Mouse (Mus musculus): ENCODE data around the gene Zfp426. TPM values are rescaled to one million over a fixed set of nuclear protein-coding genes. Genes with fewer than 3 reads are reported as not detected.

Gene Zfp426
- polyA plus RNA-seq, 1 experiment from 2014 or later, result 27.5 TPM

- Histone ChIP-seq H3K4me3 (ENCODE audit: low read depth, low read length) (no peak overlapping the region), H3K4me1 (ENCODE audit: control insufficient read depth, insufficient read depth, low read length) (peaks cover 3% of the 10 kb centered on the region; the same call in 1 of the 2 replicates), H3K36me3 (ENCODE audit: control insufficient read depth, insufficient read depth, low read length) (peaks cover 19% of the 10 kb centered on the region), H3K4me2 (replicated peaks; ENCODE audit: low read depth, low read length) (no peak overlapping the region), H3K27me3 (ENCODE audit: control insufficient read depth, insufficient read depth, low read length) (no peaks in the 10 kb centered on the region), H3K9ac (replicated peaks; ENCODE audit: low read depth, low read length) (no peak overlapping the region), H3K27ac (ENCODE audit: low read length) (no peak overlapping the region), H3K9me3 (ENCODE audit: control insufficient read depth, low read depth, low read length) (no peaks in the 10 kb centered on the region)
- 90% methylated on average over 5 of the region's 5 CpGs for WGBS
- ATAC-seq (ENCODE audit: insufficient number of reproducible peaks, insufficient read depth, low FRiP score, low read depth), result no peak
Observed at GRCm38 (mm10) chr9:20489536-20489935, 3.0 kb downstream of the Zfp426 start.

GRCm38 (mm10) chr9:20479396-20479795 is 13.2 kb downstream of the Zfp426 start:
- H3K27me3 ChIP-seq (ENCODE audit: control insufficient read depth, insufficient read depth, low read length), result no peaks in the 10 kb centered on the region
- H3K36me3 ChIP-seq (ENCODE audit: control insufficient read depth, insufficient read depth, low read length), result peaks cover 38% of the 10 kb centered on the region
- no peaks in the 10 kb centered on the region for H3K9me3 ChIP-seq (ENCODE audit: control insufficient read depth, low read depth, low read length)
- H3K4me3 ChIP-seq (ENCODE audit: low read depth, low read length), result no peak overlapping the region
- H3K4me1 ChIP-seq (ENCODE audit: control insufficient read depth, insufficient read depth, low read length), result no peaks in the 10 kb centered on the region
- 92% methylated on average over 5 of the region's 5 CpGs for WGBS
- no peak overlapping the region for H3K9ac ChIP-seq (replicated peaks; ENCODE audit: low read depth, low read length)
- no peak overlapping the region for H3K27ac ChIP-seq (ENCODE audit: low read length)
- H3K4me2 ChIP-seq (replicated peaks; ENCODE audit: low read depth, low read length), result no peak overlapping the region
- ATAC-seq (ENCODE audit: insufficient number of reproducible peaks, insufficient read depth, low FRiP score, low read depth), result no peak

DNA sequence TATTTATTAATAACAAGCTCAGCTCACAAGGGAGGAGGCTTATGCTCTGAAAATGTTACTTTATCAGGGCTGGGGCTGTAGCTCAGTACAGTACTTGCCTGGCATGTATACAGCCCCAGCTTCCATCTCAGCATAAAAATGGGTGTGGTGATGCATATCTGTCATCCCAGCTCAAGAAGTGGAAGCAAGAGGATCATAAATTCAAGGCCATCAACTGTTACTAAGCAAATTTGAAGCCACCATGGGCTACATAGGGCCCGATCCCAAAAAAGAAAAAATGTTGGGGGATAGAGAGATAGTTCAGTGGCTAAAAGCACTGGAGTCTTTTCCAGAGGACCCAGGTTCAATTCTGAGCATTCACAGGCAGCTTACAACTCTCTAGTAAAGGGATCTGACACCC is 15.9 kb downstream of the Zfp426 start:
- no peak overlapping the region for H3K4me2 ChIP-seq (replicated peaks; ENCODE audit: low read depth, low read length)
- H3K9ac ChIP-seq (replicated peaks; ENCODE audit: low read depth, low read length), result no peak overlapping the region
- H3K9me3 ChIP-seq (ENCODE audit: control insufficient read depth, low read depth, low read length), result no peaks in the 10 kb centered on the region
- ATAC-seq (ENCODE audit: insufficient number of reproducible peaks, insufficient read depth, low FRiP score, low read depth), result no peak
- H3K4me1 ChIP-seq (ENCODE audit: control insufficient read depth, insufficient read depth, low read length), result no peaks in the 10 kb centered on the region
- WGBS, result 90% methylated on average over 1 of the region's 1 CpGs
- peaks cover 53% of the 10 kb centered on the region for H3K36me3 ChIP-seq (ENCODE audit: control insufficient read depth, insufficient read depth, low read length)
- H3K4me3 ChIP-seq (ENCODE audit: low read depth, low read length), result no peak overlapping the region
- no peaks in the 10 kb centered on the region for H3K27me3 ChIP-seq (ENCODE audit: control insufficient read depth, insufficient read depth, low read length)
- no peak overlapping the region for H3K27ac ChIP-seq (ENCODE audit: low read length)

GRCm38 (mm10) chr9:20466761-20467442 is 25.6 kb downstream of the Zfp426 start:
- peaks cover 25% of the 10 kb centered on the region for H3K36me3 ChIP-seq (ENCODE audit: control insufficient read depth, insufficient read depth, low read length)
- H3K9ac ChIP-seq (replicated peaks; ENCODE audit: low read depth, low read length), result no peak overlapping the region
- H3K4me3 ChIP-seq (ENCODE audit: low read depth, low read length), result no peak overlapping the region
- H3K4me1 ChIP-seq (ENCODE audit: control insufficient read depth, insufficient read depth, low read length), result no peaks in the 10 kb centered on the region
- peaks cover 13% of the 10 kb centered on the region for H3K9me3 ChIP-seq (ENCODE audit: control insufficient read depth, low read depth, low read length)
- peak; percentile 46; the same call in 1 of the 2 replicates for ATAC-seq (ENCODE audit: insufficient number of reproducible peaks, insufficient read depth, low FRiP score, low read depth)
- WGBS, result 55% methylated on average over 7 of the region's 7 CpGs
- H3K27me3 ChIP-seq (ENCODE audit: control insufficient read depth, insufficient read depth, low read length), result no peaks in the 10 kb centered on the region
- no peak overlapping the region for H3K27ac ChIP-seq (ENCODE audit: low read length)
- no peak overlapping the region for H3K4me2 ChIP-seq (replicated peaks; ENCODE audit: low read depth, low read length)

DNA sequence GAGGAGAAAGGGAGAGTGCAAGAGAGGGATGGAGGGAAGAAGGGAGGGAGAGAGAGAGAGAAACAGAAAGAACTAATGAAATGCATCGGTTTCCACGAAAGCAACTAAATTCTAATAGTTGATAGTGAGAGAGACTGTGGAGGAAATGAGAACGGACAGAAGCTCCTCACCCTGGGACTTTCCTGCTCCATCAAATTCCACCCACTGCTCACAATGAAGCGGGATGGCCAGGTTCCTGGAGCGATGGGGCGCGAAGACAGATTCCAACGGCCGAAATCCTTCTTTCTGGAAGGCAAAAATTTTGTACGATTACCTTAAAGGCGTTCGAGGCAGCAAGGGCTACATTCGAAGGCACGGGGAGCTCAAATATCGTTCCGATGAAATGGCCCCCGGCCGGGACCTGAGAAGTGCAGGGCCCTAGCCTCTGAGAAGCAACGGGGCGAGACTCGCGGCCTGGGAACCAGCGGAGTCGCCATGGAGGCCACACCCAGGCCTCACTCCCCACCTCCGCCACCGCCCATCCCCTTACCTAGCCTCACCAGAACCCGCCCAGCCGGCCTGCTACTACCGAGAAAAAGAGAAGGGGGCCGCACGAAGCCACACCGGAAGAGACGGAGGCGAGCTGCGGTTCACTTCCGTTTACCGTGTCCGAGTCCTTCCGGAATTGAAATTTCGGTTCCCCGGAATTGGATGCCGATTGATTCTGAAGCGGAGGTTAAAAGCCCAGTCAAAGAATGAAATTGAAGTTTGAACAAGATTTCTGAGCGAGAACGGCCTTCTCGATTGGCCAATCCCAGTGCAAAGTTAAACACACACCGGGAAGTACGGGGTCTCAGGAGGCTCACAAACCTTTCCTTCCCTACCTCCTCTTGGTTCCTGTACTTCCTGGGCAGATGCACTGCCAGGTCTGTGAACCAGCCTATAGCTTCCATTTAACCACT is 32.9 kb downstream of the Zfp426 start, which contains the start of gene Zfp26:
Gene Zfp26 (minus strand): TSS at position 786 of the 941 bp plus-strand sequence.
- H3K36me3 ChIP-seq (ENCODE audit: control insufficient read depth, insufficient read depth, low read length), result peaks cover 22% of the 10 kb centered on the region
- peak; percentile 94 for ATAC-seq (ENCODE audit: insufficient number of reproducible peaks, insufficient read depth, low FRiP score, low read depth)
- peak within 1 kb of the TSS; percentile 84 for H3K4me3 ChIP-seq (ENCODE audit: low read depth, low read length)
- no peaks in the 10 kb centered on the region for H3K27me3 ChIP-seq (ENCODE audit: control insufficient read depth, insufficient read depth, low read length)
- H3K9me3 ChIP-seq (ENCODE audit: control insufficient read depth, low read depth, low read length), result no peaks in the 10 kb centered on the region
- under 1% methylated on average over 48 of the region's 48 CpGs for WGBS
- H3K27ac ChIP-seq (ENCODE audit: low read length), result peak within 1 kb of the TSS; percentile 94
- H3K4me1 ChIP-seq (ENCODE audit: control insufficient read depth, insufficient read depth, low read length), result peaks cover 9% of the 10 kb centered on the region; the same call in 1 of the 2 replicates
- peak within 1 kb of the TSS; percentile 89 for H3K9ac ChIP-seq (replicated peaks; ENCODE audit: low read depth, low read length)
- peak within 1 kb of the TSS; percentile 83 for H3K4me2 ChIP-seq (replicated peaks; ENCODE audit: low read depth, low read length)

GRCm38 (mm10) chr9:20453647-20454046 is 38.9 kb downstream of the Zfp426 start:
- Histone ChIP-seq H3K27me3 (ENCODE audit: control insufficient read depth, insufficient read depth, low read length) (no peaks in the 10 kb centered on the region), H3K4me1 (ENCODE audit: control insufficient read depth, insufficient read depth, low read length) (0 out of 2 replicates have a peak, but pooled peaks cover 3% of the 10 kb centered on the region), H3K4me3 (ENCODE audit: low read depth, low read length) (no peak overlapping the region), H3K4me2 (replicated peaks; ENCODE audit: low read depth, low read length) (no peak overlapping the region), H3K9me3 (ENCODE audit: control insufficient read depth, low read depth, low read length) (no peaks in the 10 kb centered on the region), H3K36me3 (ENCODE audit: control insufficient read depth, insufficient read depth, low read length) (peaks cover 33% of the 10 kb centered on the region), H3K9ac (replicated peaks; ENCODE audit: low read depth, low read length) (no peak overlapping the region), H3K27ac (ENCODE audit: low read length) (no peak overlapping the region)
- no peak for ATAC-seq (ENCODE audit: insufficient number of reproducible peaks, insufficient read depth, low FRiP score, low read depth)
- 84% methylated on average over 4 of the region's 4 CpGs for WGBS

GRCm38 (mm10) chr9:20451493-20451892 is 41.1 kb downstream of the Zfp426 start:
- Histone ChIP-seq H3K9ac (replicated peaks; ENCODE audit: low read depth, low read length) (no peak overlapping the region), H3K4me3 (ENCODE audit: low read depth, low read length) (no peak overlapping the region), H3K9me3 (ENCODE audit: control insufficient read depth, low read depth, low read length) (no peaks in the 10 kb centered on the region), H3K27ac (ENCODE audit: low read length) (no peak overlapping the region), H3K4me2 (replicated peaks; ENCODE audit: low read depth, low read length) (no peak overlapping the region), H3K4me1 (ENCODE audit: control insufficient read depth, insufficient read depth, low read length) (no peaks in the 10 kb centered on the region), H3K27me3 (ENCODE audit: control insufficient read depth, insufficient read depth, low read length) (no peaks in the 10 kb centered on the region), H3K36me3 (ENCODE audit: control insufficient read depth, insufficient read depth, low read length) (peaks cover 26% of the 10 kb centered on the region)
- no peak for ATAC-seq (ENCODE audit: insufficient number of reproducible peaks, insufficient read depth, low FRiP score, low read depth)
- WGBS, result 86% methylated on average over 1 of the region's 1 CpGs

- no peak for ATAC-seq (ENCODE audit: insufficient number of reproducible peaks, insufficient read depth, low FRiP score, low read depth)
- H3K27me3 ChIP-seq (ENCODE audit: control insufficient read depth, insufficient read depth, low read length), result no peaks in the 10 kb centered on the region
- no peak overlapping the region for H3K27ac ChIP-seq (ENCODE audit: low read length)
- H3K36me3 ChIP-seq (ENCODE audit: control insufficient read depth, insufficient read depth, low read length), result peaks cover 66% of the 10 kb centered on the region
- no peak overlapping the region for H3K4me2 ChIP-seq (replicated peaks; ENCODE audit: low read depth, low read length)
- 88% methylated on average over 4 of the region's 4 CpGs for WGBS
- H3K9ac ChIP-seq (replicated peaks; ENCODE audit: low read depth, low read length), result no peak overlapping the region
- H3K4me1 ChIP-seq (ENCODE audit: control insufficient read depth, insufficient read depth, low read length), result no peaks in the 10 kb centered on the region
- H3K4me3 ChIP-seq (ENCODE audit: low read depth, low read length), result no peak overlapping the region
- peaks cover 3% of the 10 kb centered on the region; the same call in 1 of the 2 replicates for H3K9me3 ChIP-seq (ENCODE audit: control insufficient read depth, low read depth, low read length)
Observed at GRCm38 (mm10) chr9:20443183-20443783, 49.3 kb downstream of the Zfp426 start.

All from stomach, embryonic 14.5 days (tissue).